Mouse (Mus musculus): ENCODE data around the gene March10. TPM values are rescaled to one million over a fixed set of nuclear protein-coding genes. Genes with fewer than 3 reads are reported as not detected.

Gene March10
- polyA plus RNA-seq, 1 experiment, result 0.13 TPM

GRCm38 (mm10) chr11:105347162-105348161 is 109.1 kb downstream of the March10 start:
- no peaks in the 10 kb centered on the region for H3K79me2 ChIP-seq (ENCODE audit: control insufficient read depth, insufficient read depth)
- H3K27me3 ChIP-seq (ENCODE audit: control insufficient read depth, insufficient read depth, insufficient read length), result no peaks in the 10 kb centered on the region
- peaks cover 4% of the 10 kb centered on the region for H3K36me3 ChIP-seq (ENCODE audit: control insufficient read depth, insufficient read depth)
- H3ac ChIP-seq (ENCODE audit: control insufficient read depth, insufficient read length), result no peak overlapping the region
- no peak overlapping the region for H3K4me3 ChIP-seq
- TF ChIP-seq MYOD1 (IDR thresholded peaks at IDR 0.05; ENCODE audit: control insufficient read depth in 1 of 3, insufficient read length in 2 of 3, low read depth in 2 of 3), result peak in 2 of 3 experiments; percentile 34 to 46
- peak in 2 of 3 experiments; percentile 24 to 29 for TF ChIP-seq MYOG (IDR thresholded peaks at IDR 0.05; ENCODE audit: control insufficient read depth in 1 of 3, insufficient read depth in 1 of 3, insufficient read length in 2 of 3, low read depth in 2 of 3)
- no peak for TF ChIP-seq E2F4 (IDR thresholded peaks at IDR 0.05; ENCODE audit: insufficient read depth)
- no peak for TF ChIP-seq CEBPB (IDR thresholded peaks at IDR 0.05; ENCODE audit: insufficient read depth, poor library complexity, severe bottlenecking)
- no peak for TF ChIP-seq USF1 (IDR thresholded peaks at IDR 0.05; ENCODE audit: low read depth)
- TF ChIP-seq MAX (IDR thresholded peaks at IDR 0.05; ENCODE audit: low read depth), result no peak
- no peak overlapping the region for H3K4me2 ChIP-seq (ENCODE audit: low read depth)

GRCm38 (mm10) chr11:105345284-105345683 is 111.3 kb downstream of the March10 start:
- Histone ChIP-seq H3ac (ENCODE audit: control insufficient read depth, insufficient read length) (no peak overlapping the region), H3K79me2 (ENCODE audit: control insufficient read depth, insufficient read depth) (no peaks in the 10 kb centered on the region), H3K36me3 (ENCODE audit: control insufficient read depth, insufficient read depth) (peaks cover 4% of the 10 kb centered on the region), H3K4me3 (no peak overlapping the region), H3K4me2 (ENCODE audit: low read depth) (no peak overlapping the region), H3K27me3 (ENCODE audit: control insufficient read depth, insufficient read depth, insufficient read length) (no peaks in the 10 kb centered on the region)
- no peak for TF ChIP-seq REST (IDR thresholded peaks at IDR 0.05; ENCODE audit: insufficient read depth, insufficient read length)
- TF ChIP-seq POLR2AphosphoS2 (IDR thresholded peaks at IDR 0.05; ENCODE audit: insufficient read length, low read depth), result no peak
- no peak for TF ChIP-seq USF1 (IDR thresholded peaks at IDR 0.05; ENCODE audit: low read depth)
- no peak for TF ChIP-seq SRF (IDR thresholded peaks at IDR 0.05; ENCODE audit: control insufficient read depth, insufficient read length, low read depth)
- no peak for TF ChIP-seq TCF12 (IDR thresholded peaks at IDR 0.05; ENCODE audit: insufficient read depth, poor library complexity, severe bottlenecking)
- TF ChIP-seq CEBPB (IDR thresholded peaks at IDR 0.05; ENCODE audit: insufficient read depth, poor library complexity, severe bottlenecking), result no peak
- TF ChIP-seq POLR2A (IDR thresholded peaks at IDR 0.05; ENCODE audit: insufficient read length, low read depth), result no peak
- no peak for TF ChIP-seq MYOD1 (IDR thresholded peaks at IDR 0.05; ENCODE audit: control insufficient read depth in 1 of 3, insufficient read length in 2 of 3, low read depth in 2 of 3)
- TF ChIP-seq TCF3 (IDR thresholded peaks at IDR 0.05; ENCODE audit: insufficient read length, low read depth), result no peak
- TF ChIP-seq MYOG (IDR thresholded peaks at IDR 0.05; ENCODE audit: control insufficient read depth in 1 of 3, insufficient read depth in 1 of 3, insufficient read length in 2 of 3, low read depth in 2 of 3), result no peak
- no peak for TF ChIP-seq MAX (IDR thresholded peaks at IDR 0.05; ENCODE audit: low read depth)
- TF ChIP-seq E2F4 (IDR thresholded peaks at IDR 0.05; ENCODE audit: insufficient read depth), result no peak

GRCm38 (mm10) chr11:105338596-105339390 is 117.7 kb downstream of the March10 start:
- no peak overlapping the region for H3ac ChIP-seq (ENCODE audit: control insufficient read depth, insufficient read length)
- H3K36me3 ChIP-seq (ENCODE audit: control insufficient read depth, insufficient read depth), result peaks cover 6% of the 10 kb centered on the region
- H3K79me2 ChIP-seq (ENCODE audit: control insufficient read depth, insufficient read depth), result no peaks in the 10 kb centered on the region
- H3K4me2 ChIP-seq (ENCODE audit: low read depth), result no peak overlapping the region
- H3K27me3 ChIP-seq (ENCODE audit: control insufficient read depth, insufficient read depth, insufficient read length), result no peaks in the 10 kb centered on the region
- TF ChIP-seq MYOD1 (IDR thresholded peaks at IDR 0.05; ENCODE audit: control insufficient read depth in 1 of 3, insufficient read length in 2 of 3, low read depth in 2 of 3) (peak in 2 of 3 experiments; percentile 31 to 41), USF1 (IDR thresholded peaks at IDR 0.05; ENCODE audit: low read depth) (no peak), REST (IDR thresholded peaks at IDR 0.05; ENCODE audit: insufficient read depth, insufficient read length) (no peak), MYOG (IDR thresholded peaks at IDR 0.05; ENCODE audit: control insufficient read depth in 1 of 3, insufficient read depth in 1 of 3, insufficient read length in 2 of 3, low read depth in 2 of 3) (peak in 1 of 3 experiments; percentile 45)
- H3K4me3 ChIP-seq, result no peak overlapping the region

GRCm38 (mm10) chr11:105333867-105334670 is 122.5 kb downstream of the March10 start:
- H3K4me2 ChIP-seq (ENCODE audit: low read depth), result no peak overlapping the region
- H3K36me3 ChIP-seq (ENCODE audit: control insufficient read depth, insufficient read depth), result peaks cover 6% of the 10 kb centered on the region
- H3K4me3 ChIP-seq, result no peak overlapping the region
- H3K27me3 ChIP-seq (ENCODE audit: control insufficient read depth, insufficient read depth, insufficient read length), result no peaks in the 10 kb centered on the region
- no peaks in the 10 kb centered on the region for H3K79me2 ChIP-seq (ENCODE audit: control insufficient read depth, insufficient read depth)
- TF ChIP-seq E2F4 (IDR thresholded peaks at IDR 0.05; ENCODE audit: insufficient read depth) (no peak), USF1 (IDR thresholded peaks at IDR 0.05; ENCODE audit: low read depth) (no peak), POLR2A (IDR thresholded peaks at IDR 0.05; ENCODE audit: insufficient read length, low read depth) (no peak), TCF3 (IDR thresholded peaks at IDR 0.05; ENCODE audit: insufficient read length, low read depth) (no peak), TCF12 (IDR thresholded peaks at IDR 0.05; ENCODE audit: insufficient read depth, poor library complexity, severe bottlenecking) (no peak), CEBPB (IDR thresholded peaks at IDR 0.05; ENCODE audit: insufficient read depth, poor library complexity, severe bottlenecking) (no peak), MAX (IDR thresholded peaks at IDR 0.05; ENCODE audit: low read depth) (no peak), MYOD1 (IDR thresholded peaks at IDR 0.05; ENCODE audit: control insufficient read depth in 1 of 3, insufficient read length in 2 of 3, low read depth in 2 of 3) (no peak), POLR2AphosphoS2 (IDR thresholded peaks at IDR 0.05; ENCODE audit: insufficient read length, low read depth) (no peak), MYOG (IDR thresholded peaks at IDR 0.05; ENCODE audit: control insufficient read depth in 1 of 3, insufficient read depth in 1 of 3, insufficient read length in 2 of 3, low read depth in 2 of 3) (no peak), SRF (IDR thresholded peaks at IDR 0.05; ENCODE audit: control insufficient read depth, insufficient read length, low read depth) (no peak), REST (IDR thresholded peaks at IDR 0.05; ENCODE audit: insufficient read depth, insufficient read length) (no peak)
- H3ac ChIP-seq (ENCODE audit: control insufficient read depth, insufficient read length), result no peak overlapping the region
